Mouse (Mus musculus): Measurements from ENCODE around the gene Dusp28.

GRCm38 (mm10) chr1:92902786-92903185, 4.0 kb upstream of the Dusp28 start, which contains the start of gene Ankmy1:
- no peak for TF ChIP-seq CTCF (conservative IDR thresholded peaks at IDR 0.05; ENCODE audit: insufficient read depth, insufficient read length, low read depth, low read length)
- TF ChIP-seq POLR2A (IDR thresholded peaks at IDR 0.05; ENCODE audit: low read depth, low read length): no peak
